Mouse (Mus musculus): Measurements from ENCODE around the gene Sfmbt1.
A peak's percentile ranks its signal among the peaks of the same experiment; 100 is the strongest.
"Not testable (repeated sequence)": the region's sequence is repeated elsewhere in the genome, so short reads cannot be mapped to it uniquely, and the experiment has no call there.

Gene Sfmbt1

DNA sequence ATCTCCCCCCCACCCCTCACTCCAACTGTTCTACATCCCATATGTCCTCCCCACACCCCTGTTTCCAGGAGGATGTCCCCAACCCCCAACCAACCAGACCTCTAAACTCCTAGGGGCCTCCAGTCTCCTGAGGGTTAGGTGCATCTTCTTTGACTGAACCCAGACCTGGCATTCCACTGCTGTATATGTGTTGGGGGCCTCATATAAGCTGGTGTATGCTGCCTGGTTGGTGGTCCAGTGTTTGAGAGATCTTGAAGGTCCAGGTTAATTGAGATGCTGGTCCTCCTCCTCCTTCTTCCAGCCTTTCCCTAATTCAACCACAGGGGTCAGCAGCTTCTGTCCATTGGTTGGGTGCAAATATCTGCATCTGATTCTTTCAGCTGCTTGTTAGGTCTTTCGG, 4.0 kb downstream of the Sfmbt1 start:
- not testable (repeated sequence) for DNase-seq

GRCm38 (mm10) chr14:30719514-30719913, 4.9 kb downstream of the Sfmbt1 start:
- no peak for DNase-seq

DNA sequence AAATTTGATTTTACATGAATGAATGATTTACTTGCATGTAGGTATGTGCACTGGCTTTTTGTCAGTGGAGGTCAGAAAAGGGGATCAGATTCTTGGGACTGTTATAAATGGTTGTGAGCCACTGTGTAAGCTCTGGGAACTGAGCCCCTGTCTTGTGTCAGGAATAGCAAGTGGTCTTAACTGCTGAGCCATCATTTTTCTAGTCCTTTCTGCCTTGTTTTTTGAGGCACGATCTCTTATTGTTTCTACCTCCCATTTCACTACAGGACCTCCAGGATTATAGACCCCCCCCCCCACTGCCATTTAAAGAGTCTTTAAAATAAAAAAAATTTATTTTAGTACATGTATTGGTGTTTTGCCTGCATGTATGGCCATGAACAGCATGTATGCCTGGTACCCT, 7.2 kb downstream of the Sfmbt1 start:
- DNase-seq: no peak

GRCm38 (mm10) chr14:30722406-30722805, 7.8 kb downstream of the Sfmbt1 start:
- no peak for DNase-seq

GRCm38 (mm10) chr14:30731896-30732295, 17.2 kb downstream of the Sfmbt1 start:
- DNase-seq: no peak

GRCm38 (mm10) chr14:30734665-30735064, 20.0 kb downstream of the Sfmbt1 start:
- no peak for DNase-seq

GRCm38 (mm10) chr14:30735810-30736209, 21.2 kb downstream of the Sfmbt1 start:
- DNase-seq: no peak

- no peak for DNase-seq
Measured at GRCm38 (mm10) chr14:30736413-30736812, 21.8 kb downstream of the Sfmbt1 start.

DNA sequence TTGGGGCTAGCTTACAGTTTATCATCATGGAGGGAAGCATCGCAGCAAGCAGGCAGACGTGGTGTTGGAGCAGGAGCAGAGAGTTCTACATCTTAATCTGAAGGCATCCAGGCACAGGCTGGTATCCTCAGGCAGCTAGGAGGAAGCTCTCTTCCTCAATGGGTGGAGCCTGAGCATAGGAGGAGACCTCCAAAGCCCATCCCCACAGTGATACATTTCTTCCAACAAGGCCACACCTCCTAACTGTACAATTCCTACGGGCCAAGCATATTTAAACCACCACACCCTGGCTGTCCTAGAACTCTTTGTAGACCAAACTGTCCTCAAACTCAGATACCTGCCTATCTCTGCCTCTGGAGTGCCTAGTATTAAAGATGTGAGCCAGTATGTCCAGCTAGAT, 29.2 kb downstream of the Sfmbt1 start:
- DNase-seq: no peak

DNA sequence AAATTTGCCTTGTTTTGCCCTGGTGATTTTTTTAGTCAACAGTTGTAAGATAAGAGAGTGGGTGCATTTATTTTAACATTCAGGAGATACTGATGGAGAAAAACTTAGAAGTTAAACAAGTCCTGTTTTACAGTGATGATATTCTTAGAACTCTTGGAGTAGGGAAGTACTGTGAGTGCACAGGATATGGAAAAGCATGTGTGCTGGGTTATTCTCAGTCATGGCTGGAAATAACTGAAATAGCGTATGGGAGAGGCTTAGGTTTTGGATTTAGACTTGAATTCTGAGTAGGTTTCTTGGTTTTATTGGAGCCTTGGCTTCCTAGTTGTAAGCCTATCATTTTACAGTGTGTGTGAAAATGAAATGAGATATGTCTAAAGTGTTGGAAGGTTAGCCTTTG, 31.5 kb downstream of the Sfmbt1 start:
- DNase-seq: no peak

- no peak for DNase-seq
Measured at GRCm38 (mm10) chr14:30757239-30757638, 42.6 kb downstream of the Sfmbt1 start.

DNA sequence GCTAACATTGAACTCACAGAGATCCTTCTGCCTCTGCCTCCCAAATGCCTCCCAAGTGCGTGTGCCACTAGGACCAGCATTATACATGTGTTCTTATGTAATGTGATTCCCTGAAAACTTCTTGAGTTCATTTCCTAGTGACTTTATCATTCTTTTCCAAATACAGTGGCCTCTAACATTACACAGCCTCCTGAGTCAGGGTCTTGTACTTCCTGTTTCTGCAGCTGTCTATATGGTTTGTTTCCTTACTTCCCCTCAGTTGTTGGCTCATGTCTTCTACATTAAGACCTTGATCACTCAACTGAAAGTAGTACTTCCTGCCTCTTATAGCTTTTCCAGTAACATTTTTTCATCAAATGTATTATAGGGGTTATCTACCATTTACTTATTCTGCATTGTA, 46.6 kb downstream of the Sfmbt1 start:
- DNase-seq: no peak

GRCm38 (mm10) chr14:30762131-30762903, 47.7 kb downstream of the Sfmbt1 start:
- no peak for DNase-seq

GRCm38 (mm10) chr14:30762904-30763568, 48.4 kb downstream of the Sfmbt1 start:
- no peak for DNase-seq

GRCm38 (mm10) chr14:30784614-30785013, 70.0 kb downstream of the Sfmbt1 start:
- no peak for DNase-seq

DNA sequence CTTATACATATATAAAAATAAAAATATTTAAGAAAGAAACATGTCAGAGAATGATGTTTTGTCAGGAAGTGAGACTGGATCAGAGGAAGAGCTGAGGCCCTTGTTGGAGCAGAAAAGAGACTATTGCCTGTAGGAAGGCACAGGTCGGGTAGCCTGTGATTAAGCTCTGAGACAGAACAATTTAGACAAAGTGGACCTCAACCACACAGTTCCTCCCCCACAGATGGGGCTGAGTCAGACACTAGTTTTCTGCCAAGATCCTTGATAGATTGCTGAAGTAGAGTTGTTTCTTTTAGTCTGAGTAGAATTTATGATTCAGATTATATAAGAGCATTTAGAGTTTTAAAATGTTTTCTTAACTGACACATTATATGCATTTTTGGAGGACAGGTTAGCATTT, 74.8 kb downstream of the Sfmbt1 start:
- no peak for DNase-seq

DNA sequence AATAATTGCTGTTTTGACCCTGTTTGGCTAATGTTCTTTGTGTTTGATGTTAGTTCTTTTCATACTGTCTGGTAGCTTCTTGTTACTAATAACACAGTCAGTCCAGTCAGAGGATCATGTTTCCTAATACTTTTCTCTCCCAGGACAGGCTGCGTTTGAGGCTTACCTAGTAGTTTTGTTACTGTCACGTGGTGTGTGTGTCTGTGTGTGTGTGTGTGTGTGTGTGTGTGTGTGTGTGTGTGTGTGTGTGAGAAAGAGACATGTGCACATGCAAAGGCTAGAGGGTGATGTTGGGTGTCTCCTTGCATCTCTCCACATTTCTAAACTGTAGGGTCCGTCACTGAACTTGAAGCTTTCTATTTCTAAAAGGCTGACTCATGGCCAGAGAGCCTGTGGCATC, 78.2 kb downstream of the Sfmbt1 start:
- no peak for DNase-seq

DNA sequence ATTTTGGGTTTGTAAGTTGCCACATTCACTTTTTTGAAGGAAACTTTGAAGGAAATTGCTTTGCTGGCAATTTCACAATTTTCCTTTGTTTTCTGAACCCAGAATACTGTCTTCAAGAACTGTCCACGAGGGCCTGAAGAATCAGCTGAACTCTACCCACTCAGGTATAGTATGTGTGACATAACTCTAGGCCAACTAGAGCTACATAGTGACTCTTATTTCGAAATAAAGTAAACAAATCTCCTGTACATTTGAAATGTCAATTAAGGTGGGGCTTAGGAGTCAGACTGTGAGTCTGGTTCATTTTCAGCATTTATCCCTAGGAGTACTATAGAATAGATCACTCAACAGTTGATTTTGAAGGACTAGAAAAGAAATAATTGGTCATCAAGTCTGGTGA, 87.1 kb downstream of the Sfmbt1 start:
- DNase-seq: no peak

DNA sequence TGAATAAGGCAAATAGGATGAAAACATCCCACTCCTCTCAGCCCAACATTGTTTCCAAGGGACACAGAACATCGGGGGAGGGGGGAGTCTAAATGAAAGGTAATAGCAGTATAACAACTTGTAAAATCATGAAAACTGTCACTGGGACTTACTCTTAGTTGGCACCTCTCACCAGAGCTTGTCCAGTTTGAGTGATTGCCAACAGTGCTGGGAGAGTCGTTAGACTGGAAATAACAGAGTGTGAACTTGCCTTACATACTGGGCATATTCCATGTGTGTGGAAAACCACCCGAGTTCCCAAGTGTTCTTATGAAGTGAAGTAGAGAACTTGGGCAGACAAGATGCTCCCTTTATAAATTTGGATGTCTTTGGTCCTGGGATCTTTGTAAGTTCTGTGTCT, 106.5 kb downstream of the Sfmbt1 start:
- DNase-seq: no peak

- no peak for DNase-seq
Measured at GRCm38 (mm10) chr14:30824456-30824995, 109.9 kb downstream of the Sfmbt1 start.

- DNase-seq: no peak
Measured at GRCm38 (mm10) chr14:30825021-30825475, 110.4 kb downstream of the Sfmbt1 start.

DNA sequence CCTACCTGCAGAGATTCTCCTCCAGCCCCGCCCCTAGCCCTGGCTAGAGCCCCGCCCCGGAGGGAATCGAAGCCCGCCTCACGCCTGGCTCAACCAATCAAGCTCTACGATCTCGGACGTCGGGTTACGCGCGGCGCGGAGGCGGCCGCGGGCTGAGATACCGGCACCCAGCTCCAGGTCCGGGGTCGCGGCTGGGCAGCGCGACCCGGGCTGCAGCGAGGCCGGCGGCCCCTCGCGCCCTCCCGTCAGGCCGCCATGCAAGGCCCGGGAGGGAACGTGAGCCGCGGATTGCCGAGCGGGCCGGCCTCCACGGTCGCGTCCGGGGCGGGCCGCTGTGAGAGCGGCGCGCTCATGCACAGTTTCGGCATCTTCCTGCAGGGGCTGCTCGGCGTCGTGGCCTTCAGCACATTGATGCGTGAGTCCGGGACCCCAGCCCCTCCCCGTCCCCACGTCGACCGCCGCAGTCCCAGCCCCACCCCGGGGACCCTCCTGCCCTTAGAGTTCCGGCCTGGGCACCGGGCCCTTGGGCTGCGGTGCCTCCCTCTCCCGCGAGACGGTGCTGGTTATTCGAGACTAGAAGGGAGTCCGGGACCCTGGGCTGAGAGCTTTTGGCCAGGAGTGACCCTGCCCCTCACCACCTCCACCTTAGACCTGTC, 111.0 kb downstream of the Sfmbt1 start, which contains the start of gene Tmem110:
Tmem110 (plus strand) TSS at position 115 of the 656 bp plus-strand sequence.
- peak; percentile 90 for DNase-seq
